Mouse (Mus musculus): ENCODE results near the gene Clnk.

- TF ChIP-seq CTCF (conservative IDR thresholded peaks at IDR 0.05; ENCODE audit: low read length) (no peak), NANOG (IDR thresholded peaks at IDR 0.05; ENCODE audit: borderline replicate concordance, low read length) (no peak)
These were observed 85.5 kb downstream of the Clnk start for GRCm38 (mm10) chr5:38791116-38791515.

Data from E14TG2a.4 (cell line).